Mouse (Mus musculus): ENCODE data around the gene Naif1.
A peak's percentile ranks its signal among the peaks of the same experiment; 100 is the strongest.
"Not testable (repeated sequence)": the region's sequence is repeated elsewhere in the genome, so short reads cannot be mapped to it uniquely, and the experiment has no call there.

Gene Naif1

DNA sequence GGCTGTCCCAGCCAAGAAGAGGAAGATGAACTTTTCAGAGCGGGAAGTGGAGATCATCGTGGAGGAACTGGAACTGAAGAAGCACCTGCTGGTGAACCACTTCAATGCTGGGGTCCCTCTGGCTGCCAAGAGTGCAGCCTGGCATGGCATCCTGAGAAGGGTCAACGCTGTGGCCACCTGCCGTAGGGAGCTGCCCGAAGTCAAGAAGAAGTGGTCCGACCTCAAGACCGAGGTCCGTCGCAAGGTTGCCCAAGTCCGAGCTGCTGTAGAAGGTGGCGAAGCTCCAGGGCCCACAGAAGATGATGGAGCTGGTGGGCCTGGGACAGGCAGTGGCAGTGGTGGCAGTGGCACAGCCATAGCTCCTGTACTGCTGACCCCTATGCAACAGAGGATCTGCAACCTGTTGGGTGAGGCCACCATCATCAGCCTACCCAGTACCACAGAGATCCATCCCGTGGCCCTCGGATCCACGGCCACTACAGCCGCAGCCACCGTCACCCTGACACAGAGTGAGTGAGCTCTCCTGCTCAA lies 2.2 kb downstream of the Naif1 start:
- no peak for ATAC-seq (ENCODE audit: insufficient number of reproducible peaks, low FRiP score, low TSS enrichment)

DNA sequence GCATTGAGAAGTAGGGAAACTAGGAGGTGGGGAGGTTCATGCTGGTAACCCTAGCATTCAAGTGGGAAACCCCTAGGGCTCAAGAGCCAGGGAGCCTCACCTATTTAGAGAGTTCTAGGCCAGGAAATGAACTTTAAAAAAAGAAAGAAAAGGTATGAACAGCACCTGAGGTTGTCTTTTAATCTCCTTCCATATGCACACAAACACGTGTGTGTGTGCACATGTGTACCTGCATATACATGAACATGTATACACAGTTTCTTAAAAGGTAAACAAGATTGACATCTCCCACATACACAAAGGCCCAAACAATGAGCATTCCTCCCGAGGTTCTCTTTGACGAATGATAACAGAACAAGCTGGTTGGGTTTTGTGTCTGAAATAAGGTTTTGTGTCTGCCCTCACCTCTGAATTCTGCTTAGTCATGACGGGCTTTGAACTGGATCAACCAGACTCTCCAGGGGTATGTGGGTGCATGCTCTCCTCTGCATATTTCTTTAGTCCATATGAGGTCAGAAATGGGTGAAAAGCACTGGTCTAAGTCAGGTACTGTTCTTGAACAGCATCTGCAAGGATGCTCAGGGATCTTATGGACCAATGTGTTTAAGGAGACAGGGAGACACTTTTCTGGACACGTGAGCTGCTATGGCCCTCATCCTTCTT lies 3.5 kb downstream of the Naif1 start:
- ATAC-seq (ENCODE audit: insufficient number of reproducible peaks, low FRiP score, low TSS enrichment): no peak

DNA sequence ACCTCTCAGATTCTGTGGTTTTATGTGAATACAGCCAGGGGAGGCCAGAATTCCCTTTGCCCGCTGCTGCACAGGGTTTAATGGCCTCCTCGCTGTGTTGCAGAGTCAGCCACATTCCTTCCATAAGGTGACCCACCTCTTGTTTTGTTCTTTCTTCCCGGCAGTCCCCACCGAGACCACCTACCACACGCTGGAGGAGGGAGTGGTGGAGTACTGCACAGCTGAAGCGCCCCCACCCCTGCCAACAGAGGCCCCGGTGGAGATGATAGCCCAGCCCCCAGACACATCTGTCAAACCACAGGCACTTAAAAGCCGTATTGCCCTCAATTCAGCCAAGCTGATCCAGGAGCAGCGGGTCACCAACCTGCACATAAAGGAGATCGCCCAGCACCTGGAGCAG lies 4.4 kb downstream of the Naif1 start:
- no peak for ATAC-seq (ENCODE audit: insufficient number of reproducible peaks, low FRiP score, low TSS enrichment)

DNA sequence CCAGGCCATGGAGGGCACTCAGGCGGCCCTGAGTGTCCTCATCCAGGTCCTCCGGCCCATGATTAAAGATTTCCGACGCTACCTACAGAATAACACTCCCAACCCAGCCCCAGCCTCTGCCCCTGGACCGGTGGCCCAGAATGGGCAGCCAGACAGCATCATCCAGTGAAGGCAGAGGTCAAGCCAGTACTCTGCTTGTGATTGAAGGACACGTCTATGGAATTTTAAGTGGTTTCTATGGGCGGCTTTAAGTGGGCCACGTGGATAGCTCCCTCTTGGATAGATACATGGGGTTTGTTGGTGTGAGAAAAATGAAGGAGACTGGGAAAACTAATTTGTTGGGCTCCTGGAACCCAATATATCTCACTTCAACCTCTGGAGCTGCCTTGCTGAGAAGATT lies 4.8 kb downstream of the Naif1 start:
- no peak for ATAC-seq (ENCODE audit: insufficient number of reproducible peaks, low FRiP score, low TSS enrichment)

DNA sequence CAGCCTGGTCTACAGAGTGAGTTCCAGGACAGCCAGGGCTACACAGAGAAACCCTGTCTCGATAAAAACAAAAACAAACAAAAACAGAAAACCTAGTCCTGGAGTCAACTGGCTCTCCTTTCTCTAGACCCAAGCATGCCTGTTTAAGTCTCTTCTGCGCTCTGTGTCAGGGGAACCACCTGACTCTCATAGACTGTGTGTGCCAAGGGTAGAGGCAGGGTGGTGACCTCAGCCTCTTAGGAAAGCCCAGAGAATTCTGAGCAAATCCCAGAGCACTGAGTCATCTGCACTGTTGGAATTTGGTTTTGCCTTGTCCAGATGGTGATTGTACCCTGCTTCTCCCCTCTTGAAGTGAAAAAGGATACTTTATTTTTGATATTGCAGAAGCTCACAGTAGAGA lies 8.0 kb downstream of the Naif1 start:
- no peak for ATAC-seq (ENCODE audit: insufficient number of reproducible peaks, low FRiP score, low TSS enrichment)

DNA sequence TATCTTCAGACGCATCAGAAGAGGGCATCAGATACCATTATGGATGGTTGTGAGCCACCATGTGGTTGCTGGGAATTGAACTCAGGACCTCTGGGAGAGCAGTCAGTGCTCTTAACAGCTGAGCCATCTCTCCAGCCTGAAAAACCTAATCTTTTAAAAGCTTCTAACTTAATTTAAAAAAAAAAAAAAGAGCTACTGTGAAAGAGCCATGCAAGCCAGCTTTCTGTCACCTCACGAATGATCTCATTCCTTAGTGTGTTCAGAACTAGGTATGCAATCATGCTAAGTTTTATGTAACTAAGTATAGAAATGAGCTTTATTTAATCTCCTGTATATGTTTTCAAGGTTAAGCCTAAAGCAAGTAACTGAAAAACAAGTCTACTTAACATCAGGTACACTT lies 9.4 kb downstream of the Naif1 start:
- ATAC-seq (ENCODE audit: insufficient number of reproducible peaks, low FRiP score, low TSS enrichment): no peak

DNA sequence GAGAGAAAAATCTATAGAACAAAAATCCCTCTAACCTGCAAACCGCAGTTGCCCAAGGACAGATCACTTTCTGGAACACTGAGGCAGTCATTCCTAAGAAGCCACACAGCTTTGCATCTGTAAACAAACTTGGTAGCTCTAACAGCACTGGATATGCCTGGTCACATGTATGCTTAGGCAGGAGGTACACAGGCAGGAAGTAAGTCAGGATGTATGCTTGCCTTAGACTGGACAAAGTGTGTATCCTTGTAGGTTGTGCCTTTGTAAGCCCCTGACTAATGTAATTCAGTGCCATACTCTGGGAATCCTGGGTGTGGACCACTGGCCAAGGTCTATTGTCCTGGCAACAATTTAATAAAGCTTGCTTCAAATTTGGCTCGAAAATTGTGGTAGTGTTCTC lies 13.5 kb downstream of the Naif1 start:
- ATAC-seq (ENCODE audit: insufficient number of reproducible peaks, low FRiP score, low TSS enrichment): no peak

DNA sequence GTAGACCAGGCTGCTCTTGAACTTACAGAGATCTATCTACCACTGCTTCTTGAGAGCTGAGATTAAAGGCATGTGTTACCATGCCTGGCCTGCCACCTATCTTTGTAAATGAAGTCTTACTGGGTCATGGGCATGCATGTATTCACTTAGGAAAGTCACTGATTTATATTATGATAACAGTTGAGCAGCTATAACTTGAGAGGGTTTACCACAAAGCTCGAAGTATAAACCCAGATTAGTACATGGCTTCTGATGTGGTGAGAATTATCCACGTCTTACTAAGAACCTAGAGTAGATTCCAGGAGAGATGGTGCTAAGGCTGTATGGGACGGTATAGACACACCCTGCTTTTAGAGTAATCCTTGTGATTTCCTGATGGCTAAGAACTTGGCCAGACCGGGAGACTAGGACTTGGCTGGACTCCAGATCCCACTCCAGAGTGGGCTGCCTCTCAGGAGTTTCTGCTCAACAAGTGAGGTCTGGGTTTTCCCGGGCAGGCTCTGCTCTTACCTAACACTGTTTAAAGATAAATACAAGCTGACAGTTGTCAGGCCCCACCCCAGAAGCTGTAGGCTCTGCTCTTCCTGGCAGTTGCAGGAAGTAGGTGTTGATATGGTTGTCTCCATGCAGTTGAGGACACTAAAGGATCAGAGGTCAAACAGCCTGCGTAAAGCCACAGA lies 14.1 kb downstream of the Naif1 start:
- no peak for ATAC-seq (ENCODE audit: insufficient number of reproducible peaks, low FRiP score, low TSS enrichment)

DNA sequence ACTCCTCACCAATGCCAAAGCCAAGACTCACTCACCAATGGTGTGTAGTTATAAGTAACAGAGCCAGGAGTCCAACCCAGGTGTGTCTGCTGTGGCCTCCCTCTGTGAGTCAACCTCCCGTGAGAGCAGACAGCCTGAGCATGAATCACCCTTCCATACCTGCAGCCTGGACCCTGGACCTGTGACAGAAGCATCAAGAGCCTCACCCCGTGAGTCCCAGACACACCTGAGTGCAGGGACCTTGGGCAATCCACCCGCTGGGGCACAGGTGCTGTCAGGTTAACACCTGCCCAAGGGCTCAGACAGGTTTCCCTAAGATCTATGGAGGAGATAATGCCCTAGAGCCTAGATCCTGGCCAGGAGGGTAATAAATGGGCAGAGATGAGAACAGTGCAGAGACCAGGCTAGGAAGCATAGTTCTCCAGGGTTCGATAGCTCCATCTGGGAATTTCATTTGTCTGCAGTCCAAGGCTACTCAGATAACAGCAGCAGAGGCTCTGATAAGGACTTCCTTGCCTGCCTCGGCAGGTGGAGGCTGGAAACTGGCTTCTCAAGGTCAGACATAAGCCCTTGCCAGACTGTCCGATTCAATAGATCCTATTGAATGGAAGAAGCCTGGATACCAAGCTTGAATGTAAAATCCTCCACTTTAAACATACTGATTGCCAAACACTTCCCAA lies 20.9 kb downstream of the Naif1 start:
- ATAC-seq (ENCODE audit: insufficient number of reproducible peaks, low FRiP score, low TSS enrichment): no peak

DNA sequence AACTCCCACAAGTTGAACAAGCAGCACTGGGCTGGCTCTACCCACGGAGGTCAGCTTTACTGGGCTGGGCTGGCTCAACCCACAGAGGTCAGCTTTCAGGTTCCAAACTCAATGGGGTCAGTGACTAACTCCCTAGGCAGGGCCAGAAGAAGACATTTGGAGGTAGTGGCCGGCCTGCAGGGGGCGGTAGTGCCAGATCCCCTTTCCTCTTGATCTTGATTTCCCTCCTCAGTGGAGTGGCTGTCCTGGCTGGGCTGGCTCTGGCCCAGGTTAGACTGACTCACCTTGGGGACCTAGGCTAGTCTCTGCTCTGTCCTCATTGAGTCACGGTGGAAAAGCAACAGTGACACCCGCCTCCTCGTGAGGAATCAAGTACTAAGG lies 21.4 kb downstream of the Naif1 start:
- ATAC-seq (ENCODE audit: insufficient number of reproducible peaks, low FRiP score, low TSS enrichment): no peak

DNA sequence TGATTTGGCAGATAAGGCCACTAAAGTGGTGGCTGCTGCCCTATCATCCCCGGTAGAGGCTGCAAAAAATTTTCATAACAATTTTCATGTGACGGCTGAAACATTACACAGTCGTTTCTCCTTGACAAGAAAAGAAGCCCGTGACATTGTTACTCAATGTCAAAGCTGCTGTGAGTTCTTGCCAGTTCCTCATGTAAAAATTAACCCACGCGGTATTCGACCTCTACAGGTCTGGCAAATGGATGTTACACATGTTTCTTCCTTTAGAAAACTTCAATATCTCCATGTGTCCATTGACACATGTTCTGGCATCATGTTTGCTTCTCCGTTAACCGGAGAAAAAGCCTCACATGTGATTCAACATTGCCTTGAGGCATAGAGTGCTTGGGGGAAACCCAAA lies 25.1 kb downstream of the Naif1 start:
- not testable (repeated sequence) for ATAC-seq (ENCODE audit: insufficient number of reproducible peaks, low FRiP score, low TSS enrichment)

DNA sequence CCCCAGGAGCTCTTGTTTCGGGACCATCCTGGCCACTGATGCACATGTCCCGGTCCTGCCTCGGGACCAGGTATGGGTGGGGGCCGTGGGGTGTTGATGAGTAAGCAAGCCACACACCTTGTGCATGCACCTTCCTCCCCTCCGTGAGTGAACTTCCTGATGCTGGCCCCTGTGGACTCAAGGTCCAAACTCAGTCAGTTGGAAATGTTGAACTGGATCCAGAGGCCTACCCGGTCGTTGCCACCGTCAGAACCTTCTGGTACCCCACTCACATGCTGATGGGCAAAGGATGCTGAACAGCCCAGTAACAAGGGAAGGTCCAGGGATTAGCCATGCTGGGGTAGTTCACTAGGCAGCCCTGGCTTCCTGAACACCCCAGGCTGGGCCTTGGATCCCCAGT lies 32.1 kb downstream of the Naif1 start:
- ATAC-seq (ENCODE audit: insufficient number of reproducible peaks, low FRiP score, low TSS enrichment): no peak

DNA sequence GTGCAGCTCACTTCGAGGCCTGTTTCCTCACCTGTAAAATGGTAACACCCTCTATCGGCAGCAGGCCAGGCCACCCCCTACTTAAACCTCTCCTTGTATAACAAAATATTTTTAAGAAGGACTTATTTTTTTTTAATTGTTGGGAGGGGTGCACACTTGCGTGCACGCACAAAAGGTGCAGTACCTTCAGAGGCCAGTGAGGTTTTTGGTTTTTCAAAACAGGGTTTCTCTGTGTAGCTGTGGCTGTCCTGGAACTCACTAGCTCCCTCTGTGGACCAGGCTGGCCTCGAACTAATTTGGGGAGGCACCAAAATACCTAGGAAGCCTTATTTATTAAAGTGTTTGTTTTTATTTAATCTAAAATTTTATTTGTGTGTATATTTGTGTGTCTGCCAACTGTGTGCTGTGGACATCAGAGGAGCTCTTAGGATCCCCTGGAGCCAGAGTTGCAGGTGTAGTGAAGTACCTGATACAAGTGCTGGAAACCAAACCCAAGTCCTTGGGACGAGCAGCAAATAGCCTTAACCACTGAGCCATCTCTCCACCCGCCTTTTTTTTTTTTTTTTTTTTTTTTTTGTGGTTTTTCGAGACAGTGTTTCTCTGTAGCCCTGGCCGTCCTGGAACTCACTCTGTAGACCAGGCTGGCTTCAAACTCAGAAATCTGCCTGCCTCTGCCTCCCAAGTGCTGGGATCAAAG lies 33.1 kb downstream of the Naif1 start:
- no peak for ATAC-seq (ENCODE audit: insufficient number of reproducible peaks, low FRiP score, low TSS enrichment)

DNA sequence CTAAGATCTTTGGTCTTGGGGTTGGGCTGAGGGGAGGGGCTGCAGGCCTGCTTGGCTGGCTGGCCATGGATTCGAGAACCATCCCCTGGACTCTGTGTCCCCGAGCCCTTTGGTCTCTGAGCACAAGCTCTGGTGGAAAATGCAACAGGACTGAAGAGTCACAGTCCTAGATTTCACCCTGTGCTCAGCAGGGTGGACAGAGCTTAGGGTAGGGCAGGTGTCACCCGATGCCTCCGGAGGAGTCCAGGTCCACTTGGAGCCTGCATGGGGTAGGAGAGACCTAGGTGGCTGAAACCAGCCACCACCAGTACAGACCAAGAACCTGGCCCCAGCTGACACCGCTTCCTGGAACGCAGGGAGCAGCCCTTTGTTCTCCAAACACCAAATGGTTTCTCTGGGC lies 34.7 kb downstream of the Naif1 start:
- ATAC-seq (ENCODE audit: insufficient number of reproducible peaks, low FRiP score, low TSS enrichment): no peak

DNA sequence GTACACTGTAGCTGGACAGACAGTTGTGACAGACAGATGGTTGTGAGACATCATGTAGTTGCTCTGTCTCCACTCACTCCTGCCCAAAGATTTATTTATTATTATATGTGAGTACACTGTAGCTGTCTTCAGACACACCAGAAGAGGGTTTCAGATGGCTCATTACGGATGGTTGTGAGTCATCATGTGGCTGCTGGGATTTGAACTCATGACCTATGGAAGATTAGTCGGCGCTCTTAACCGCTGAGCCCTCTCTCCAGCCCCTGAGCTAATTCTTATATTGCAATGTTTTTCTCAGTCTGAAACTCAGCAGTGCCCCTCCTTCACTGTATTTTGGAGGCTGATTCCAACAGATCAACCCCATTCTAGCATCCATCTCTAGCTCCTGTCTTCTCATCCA lies 35.5 kb downstream of the Naif1 start:
- ATAC-seq (ENCODE audit: insufficient number of reproducible peaks, low FRiP score, low TSS enrichment): no peak

DNA sequence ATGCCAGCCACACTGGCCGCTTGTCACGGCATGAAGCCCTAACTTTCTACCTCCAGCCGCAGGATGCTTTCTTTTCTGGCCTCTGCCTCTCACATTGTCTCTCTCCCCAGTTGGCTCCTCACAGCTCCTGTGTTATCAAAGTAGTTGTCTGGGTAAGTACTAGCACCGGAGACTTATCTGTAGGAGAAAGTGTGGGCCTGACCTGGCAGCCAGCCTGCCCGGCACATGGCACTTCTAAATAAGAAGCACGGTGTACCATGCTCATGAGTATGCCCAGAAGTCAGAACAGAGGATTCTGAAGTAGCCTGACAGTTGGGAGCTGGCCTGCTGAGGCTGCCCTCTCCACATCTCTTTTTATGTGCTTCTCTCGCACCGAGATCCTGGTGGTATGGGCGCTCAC lies 35.9 kb downstream of the Naif1 start:
- ATAC-seq (ENCODE audit: insufficient number of reproducible peaks, low FRiP score, low TSS enrichment): no peak

DNA sequence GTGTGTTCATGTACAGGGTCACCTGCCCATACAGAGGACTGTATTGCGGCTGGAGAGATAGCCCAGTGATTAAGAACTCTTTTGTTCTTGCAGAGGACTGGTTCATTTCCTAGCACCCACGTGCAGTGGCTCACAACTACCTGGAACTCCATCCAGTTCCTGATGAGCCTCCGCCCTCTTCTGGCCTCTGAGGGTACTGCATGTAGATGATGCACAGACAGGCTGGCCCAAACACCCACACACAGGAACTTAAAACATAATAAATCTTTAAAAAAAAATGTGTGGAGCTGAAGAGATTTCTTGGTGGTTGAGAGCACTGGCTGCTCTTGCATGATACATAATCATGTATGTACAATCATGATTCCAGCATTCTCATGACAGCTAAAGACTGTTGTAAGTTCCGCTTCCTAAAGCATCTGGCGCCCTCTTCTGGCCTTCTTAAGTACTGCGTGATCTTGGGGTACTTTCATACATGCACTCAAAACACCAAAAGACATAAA lies 36.9 kb downstream of the Naif1 start:
- no peak; the same call in 1 of the 2 replicates for ATAC-seq (ENCODE audit: insufficient number of reproducible peaks, low FRiP score, low TSS enrichment)

DNA sequence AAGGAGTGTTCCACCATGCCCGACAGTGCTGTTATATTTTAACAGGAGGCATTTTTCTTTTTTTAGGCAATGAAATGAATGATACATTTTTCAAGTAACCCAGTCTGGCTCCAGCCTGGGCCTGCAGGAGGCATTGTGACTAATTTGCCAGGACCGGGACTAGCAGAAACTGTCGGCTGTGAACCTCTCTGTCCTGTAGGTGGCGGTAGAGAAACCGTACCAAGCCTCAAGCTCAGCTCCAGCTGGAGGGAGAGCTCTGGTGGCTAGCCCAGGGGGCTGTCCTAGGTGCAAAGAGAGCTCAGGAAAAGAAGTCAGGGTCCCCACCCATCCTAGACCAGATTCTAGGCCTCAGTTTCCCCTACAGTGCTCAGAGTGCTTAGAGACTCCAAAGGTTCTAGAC lies 38.4 kb downstream of the Naif1 start:
- ATAC-seq (ENCODE audit: insufficient number of reproducible peaks, low FRiP score, low TSS enrichment): peak; percentile 61; the same call in 1 of the 2 replicates

DNA sequence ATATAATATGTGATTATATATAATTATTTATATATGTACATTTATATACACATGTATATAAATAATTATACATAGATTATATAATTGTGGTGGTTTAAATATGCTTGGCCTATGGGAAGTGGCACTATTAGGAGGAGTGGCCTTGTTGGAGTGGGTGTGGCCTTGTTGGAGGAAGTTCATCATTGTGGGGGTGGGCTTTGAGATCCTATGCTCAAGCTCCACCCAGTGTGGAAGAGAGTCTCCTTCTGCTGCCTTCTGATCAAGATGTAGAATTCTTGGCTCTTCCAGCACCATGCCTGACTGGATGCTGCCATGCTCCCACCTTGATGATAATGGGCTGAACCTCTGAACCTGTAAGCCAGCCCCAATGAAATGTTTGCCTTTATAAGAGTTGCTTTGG lies 40.5 kb downstream of the Naif1 start:
- ATAC-seq (ENCODE audit: insufficient number of reproducible peaks, low FRiP score, low TSS enrichment): not testable (repeated sequence)

DNA sequence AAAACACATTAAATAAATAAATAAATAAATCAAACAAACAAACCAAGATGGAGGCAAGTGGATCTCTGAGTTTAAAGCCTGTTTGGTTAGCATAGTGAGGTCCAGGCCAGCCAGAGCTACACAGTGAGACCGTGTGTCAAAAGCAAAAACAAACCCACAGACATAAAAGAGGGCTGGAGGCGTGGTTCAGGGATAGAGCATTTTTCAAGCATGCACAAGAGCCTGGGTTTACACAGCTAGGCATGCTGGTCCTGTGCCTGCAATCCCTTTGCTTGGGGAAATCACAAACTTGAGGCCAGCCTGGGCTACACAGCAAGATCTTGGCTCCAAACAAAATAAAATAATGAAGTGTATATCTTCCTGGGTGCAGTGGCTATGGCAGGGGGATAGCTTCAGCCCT lies 42.4 kb downstream of the Naif1 start:
- no peak for ATAC-seq (ENCODE audit: insufficient number of reproducible peaks, low FRiP score, low TSS enrichment)

DNA sequence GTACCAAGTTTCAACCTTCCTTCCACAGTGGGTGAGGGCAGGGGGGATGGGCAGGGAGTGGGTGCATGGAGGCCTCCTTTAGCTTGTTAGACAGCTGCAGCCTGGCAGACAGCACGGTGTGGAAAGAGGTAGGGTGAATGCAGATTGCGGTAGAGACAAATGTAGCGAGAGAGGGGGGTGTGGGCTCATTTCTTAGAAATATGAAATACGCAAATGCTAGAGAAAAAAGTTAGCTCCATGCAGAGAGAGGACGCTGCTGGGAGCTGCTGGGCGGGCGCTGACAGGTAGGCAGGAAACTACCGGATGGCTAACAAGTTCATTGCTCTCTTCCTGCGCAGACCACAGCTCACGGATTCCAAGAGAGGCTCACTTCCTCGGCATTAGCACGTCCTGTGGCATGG lies 43.0 kb downstream of the Naif1 start:
- no peak for ATAC-seq (ENCODE audit: insufficient number of reproducible peaks, low FRiP score, low TSS enrichment)

All from cerebellum, adult (tissue).